Mouse (Mus musculus) right cerebral cortex, adult 2 months (tissue): Measurements from ENCODE around the gene Gm4724.
"Not testable (repeated sequence)": the region's sequence is repeated elsewhere in the genome, so short reads cannot be mapped to it uniquely, and the experiment has no call there.

Source experiments
- DNase-seq, 2 experiments: peaks; one replicate each; pipeline ENCODE4 v3.0.0; 2021 to 2022; ENCODE audit warnings: low spot score in 2 of 2

Gene Gm4724

GRCm38 (mm10) chr2:175435707-175436106, at the start of gene Gm4724:
Gene Gm4724, minus strand, starts transcription at chr2:175435807.
- not testable (repeated sequence) for DNase-seq

GRCm38 (mm10) chr2:175469685-175470084, 34.1 kb upstream of the Gm4724 start, which contains the start of gene Zfp965:
Gene Zfp965, plus strand, starts transcription at chr2:175469985.
- not testable (repeated sequence) for DNase-seq
